Mouse (Mus musculus) lung, adult 2 months (tissue): ENCODE results near the gene Slc7a4.

Source experiments
- CTCF ChIP-seq: fragments of 200-500 bp; IDR thresholded peaks from 2 replicates; pipeline ENCODE4 v1.5.1; 2011; ENCODE audit warnings: mild to moderate bottlenecking, low read length, control low read depth; ENCODE audit not compliant: insufficient read depth
- POLR2A ChIP-seq: fragments of 200-500 bp; IDR thresholded peaks from 2 replicates; pipeline ENCODE4 v1.6.1; 2011; ENCODE audit warnings: low read depth, mild to moderate bottlenecking, control low read depth, low read length, borderline replicate concordance; ENCODE audit errors: extremely low read depth

DNA sequence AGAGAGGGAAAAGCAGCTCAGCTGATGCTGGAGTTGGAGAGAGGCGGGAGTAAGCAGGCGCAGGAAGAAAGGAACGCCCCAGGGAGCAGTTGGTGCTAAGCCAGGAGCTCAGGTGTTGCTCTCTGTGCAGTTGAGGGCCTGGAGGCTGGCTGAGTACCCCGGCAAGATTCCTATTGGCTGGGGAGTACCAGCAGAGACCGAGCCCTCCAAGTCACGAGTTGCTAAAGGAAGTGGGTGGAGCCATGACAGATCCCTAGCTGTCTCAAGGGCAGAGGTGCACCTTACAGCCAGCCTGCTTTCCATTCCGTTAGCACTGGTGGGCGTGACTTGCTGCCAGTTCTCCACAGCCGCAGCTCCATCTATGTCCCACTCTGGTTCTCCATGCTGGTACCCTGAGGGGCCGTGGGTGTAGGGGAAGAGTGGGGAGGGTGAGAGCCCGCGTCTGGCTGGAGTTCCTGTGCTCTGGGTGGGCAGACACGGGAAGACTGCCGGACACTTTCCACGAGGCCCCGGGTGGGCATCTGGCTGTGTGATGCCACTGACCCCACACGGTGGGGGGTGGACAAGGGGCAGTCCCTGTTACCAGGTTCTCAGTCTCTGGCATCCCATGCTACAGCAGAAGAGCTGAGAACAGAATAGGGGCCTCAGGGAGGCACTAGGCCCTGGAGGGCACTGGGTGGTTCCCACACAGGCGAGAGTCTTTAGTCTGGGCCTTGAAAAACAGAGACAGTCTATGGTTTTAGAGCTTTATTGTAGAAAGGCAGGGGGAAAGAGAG is 28.9 kb downstream of the Slc7a4 start:
- TF ChIP-seq CTCF (no peak), POLR2A (peak; percentile 70; the same call in 1 of the 2 replicates)
